Mouse (Mus musculus): ENCODE data around the gene Galnt18.

Gene Galnt18

DNA sequence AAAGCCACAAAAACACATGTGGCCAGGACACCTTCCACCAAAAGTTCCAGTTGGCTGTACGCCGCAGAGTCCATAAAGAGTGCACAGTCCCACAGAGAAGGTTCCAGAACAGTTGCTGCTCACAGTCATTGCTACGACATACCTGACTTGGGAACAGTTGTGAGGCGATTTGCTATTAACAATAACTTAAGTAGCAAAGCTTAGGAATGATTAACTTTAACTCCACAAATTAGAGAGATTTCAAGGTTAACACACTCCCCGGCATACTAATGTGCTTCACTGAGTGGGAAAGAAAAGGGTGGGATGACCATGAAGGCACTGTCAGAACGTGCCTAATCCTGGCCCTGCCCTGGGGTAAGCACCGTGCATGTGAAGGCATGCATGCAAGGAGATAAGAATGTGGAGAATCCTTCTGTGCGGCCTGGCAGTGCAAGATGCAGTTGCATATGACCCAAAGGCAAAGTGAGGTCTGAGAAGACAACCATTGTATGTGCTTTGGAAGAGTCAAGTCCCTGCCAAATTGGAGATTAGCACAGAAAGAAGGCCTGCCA, 8.5 kb downstream of the Galnt18 start:
- no peak for DNase-seq (ENCODE audit: low spot score in 2 of 2)

- no peak for DNase-seq (ENCODE audit: low spot score in 2 of 2)
These were observed 9.2 kb downstream of the Galnt18 start for GRCm38 (mm10) chr7:111770585-111770984.

GRCm38 (mm10) chr7:111766145-111766767, 13.5 kb downstream of the Galnt18 start:
- DNase-seq (ENCODE audit: low spot score in 2 of 2), result no peak

DNA sequence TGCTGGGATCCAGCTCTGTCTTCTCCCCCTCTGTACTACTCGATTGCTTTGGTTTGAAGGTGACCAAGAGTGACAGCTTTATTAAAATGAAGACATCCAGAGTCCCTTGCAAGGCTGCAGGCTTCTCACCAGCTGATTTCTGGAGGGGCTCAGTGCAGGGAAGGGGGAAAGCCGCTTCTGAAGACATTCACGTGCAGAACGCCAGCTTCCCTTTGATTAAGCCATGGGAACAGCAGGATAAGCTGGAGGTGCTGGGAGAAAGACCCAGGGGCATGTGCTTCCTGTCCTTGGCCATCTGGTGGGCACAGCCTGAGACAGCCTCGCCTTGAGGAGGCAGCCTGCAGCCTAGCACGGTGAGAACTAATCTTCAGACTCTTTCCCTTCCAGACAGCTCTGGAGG, 17.0 kb downstream of the Galnt18 start:
- no peak for DNase-seq (ENCODE audit: low spot score in 2 of 2)

DNA sequence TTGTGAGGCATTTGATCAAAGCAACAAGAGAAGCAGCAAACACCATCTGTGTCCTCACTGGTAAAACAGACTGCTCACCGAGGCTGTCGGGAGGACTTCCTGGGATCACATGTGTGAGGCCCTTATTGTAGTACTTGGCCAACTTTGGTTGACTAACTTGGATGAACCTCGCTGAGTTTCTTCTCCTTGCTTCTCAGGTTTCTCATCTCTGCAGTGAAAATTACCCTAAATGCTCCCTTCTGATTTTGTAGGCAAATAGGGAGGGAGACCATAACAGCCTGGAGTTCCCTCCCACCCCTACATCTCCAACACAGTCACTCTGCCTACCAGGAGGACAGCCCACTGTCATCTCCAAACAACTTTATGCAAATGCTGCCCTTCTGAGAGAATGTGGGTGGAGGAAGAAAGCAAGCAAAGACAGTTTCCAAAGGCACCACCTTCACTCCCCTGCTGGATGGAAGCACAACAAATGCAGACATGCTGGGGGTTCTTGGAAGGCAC, 31.2 kb downstream of the Galnt18 start:
- DNase-seq (ENCODE audit: low spot score in 2 of 2), result no peak

DNA sequence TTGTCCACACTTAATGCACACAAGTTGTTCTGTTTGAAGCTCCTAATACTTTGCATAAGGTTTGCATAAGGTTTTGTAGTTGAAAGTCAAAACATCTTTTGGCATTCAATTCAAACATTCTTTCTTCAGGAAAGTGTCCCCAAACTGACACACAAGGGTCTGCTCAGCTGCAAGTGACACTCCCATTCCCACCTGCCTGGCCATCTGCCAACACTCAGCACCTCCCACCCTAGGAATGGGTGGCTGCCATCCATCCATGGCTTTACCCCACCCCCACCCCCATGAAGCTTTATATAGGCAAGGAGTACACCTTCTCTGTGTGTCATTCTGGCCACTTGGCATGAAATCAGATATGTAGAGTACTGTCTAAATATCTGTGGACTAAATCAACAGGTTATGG, 35.0 kb downstream of the Galnt18 start:
- DNase-seq (ENCODE audit: low spot score in 2 of 2), result no peak

DNA sequence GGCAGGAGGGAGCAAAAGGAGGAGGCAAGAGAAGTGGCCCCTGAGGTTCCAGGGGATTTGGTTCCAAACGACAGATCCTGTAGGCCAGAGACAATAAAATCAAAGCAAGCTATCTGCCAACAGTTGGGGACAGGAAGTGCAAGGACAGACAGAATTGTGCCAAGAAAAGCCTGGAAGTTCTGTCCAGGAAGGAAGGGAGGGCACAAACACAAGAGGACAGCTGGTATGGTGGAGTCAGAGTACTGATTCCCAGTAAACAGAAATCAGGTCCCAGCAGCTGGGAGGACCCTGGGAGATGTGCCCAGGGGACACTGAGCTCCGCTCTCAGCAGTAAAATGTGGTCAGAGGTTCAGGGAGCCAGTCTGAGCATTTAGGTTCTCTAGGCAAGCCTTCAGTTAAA, 38.2 kb downstream of the Galnt18 start:
- no peak for DNase-seq (ENCODE audit: low spot score in 2 of 2)

- no peak for DNase-seq (ENCODE audit: low spot score in 2 of 2)
These were observed 39.7 kb downstream of the Galnt18 start for GRCm38 (mm10) chr7:111740091-111740490.

DNA sequence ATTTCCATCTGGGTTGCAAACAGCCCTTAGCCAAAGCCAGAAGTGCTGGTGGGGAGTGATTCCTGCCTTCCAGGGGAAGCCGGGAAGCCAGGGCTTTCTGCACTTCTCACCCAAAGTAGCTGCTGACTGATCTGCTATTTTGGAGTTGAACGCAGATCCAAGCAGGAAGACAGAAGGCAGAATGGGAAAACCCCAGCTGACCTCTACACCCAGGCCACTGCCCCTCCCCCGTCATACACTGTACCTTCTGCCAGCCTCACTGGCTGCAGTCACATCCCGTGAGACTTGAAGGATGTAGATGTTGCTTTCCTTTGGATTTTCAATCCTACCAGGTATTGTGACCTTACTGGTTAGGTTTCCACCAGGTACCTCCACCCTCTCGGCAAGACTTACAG, 40.4 kb downstream of the Galnt18 start:
- DNase-seq (ENCODE audit: low spot score in 2 of 2), result no peak

DNA sequence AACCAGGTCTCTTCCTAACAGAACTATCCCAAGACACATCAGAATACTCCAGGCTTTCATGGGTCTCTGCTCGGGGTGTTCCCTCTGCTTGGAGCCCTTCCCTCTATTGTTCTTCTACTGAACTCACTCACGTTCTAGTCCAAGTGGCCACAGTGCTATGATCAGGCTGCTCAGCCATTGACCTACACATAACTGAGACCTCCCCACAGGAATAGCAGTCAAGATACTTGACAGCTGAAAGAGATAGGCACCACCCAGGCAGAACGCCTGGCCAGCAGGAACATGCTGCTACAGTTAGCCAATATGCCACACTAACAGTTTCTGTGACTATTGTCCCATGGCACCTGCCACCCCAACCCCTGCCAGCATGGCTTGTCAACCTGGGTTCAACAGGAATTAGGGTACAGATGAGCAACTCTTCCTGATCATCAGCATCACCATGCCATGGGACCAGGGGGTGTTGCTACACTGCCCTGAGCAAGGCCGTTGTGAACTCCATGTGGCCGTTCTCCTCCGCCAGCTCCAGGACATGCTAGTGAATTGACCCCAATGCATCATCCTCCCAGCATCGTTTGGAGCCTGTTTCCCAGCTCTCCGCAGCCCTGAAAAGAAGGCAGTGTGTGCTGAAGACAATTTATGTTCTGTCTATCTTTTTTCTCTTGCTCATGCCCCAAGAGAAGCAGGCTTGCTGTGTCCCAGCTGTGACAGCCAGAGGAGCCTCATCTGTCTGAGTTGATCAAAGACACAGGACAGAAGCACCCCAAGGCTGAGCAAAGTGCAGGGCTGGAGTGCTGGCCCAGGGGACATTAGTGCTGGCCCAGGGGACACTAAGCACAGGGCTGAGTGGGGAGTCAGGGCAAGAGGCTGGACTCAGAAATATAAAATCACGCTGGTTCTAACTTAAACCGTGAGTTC, 41.1 kb downstream of the Galnt18 start:
- no peak for DNase-seq (ENCODE audit: low spot score in 2 of 2)

- no peak for DNase-seq (ENCODE audit: low spot score in 2 of 2)
These were observed 42.4 kb downstream of the Galnt18 start for GRCm38 (mm10) chr7:111737426-111737825.

DNA sequence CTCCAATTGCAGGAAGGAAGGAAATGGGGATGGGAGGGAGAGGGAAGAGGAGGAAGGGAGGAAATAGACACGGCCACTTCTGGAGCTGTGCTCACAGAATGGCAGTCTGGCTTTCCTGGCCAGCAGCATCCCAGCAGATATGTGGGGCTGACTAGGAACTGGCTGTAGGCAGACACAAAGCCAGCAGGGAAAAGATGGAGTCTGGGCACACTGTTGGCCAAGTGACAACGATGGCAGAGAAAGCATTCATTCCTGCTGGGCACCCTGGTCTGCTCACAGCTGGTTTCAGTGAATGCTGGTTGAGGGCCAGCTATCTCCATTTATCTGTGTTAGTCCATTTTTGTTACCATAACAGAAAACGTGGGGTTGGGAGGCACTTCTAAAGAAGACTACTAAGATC, 43.4 kb downstream of the Galnt18 start:
- no peak for DNase-seq (ENCODE audit: low spot score in 2 of 2)

GRCm38 (mm10) chr7:111730346-111731269, 49.2 kb downstream of the Galnt18 start:
- DNase-seq (ENCODE audit: low spot score in 2 of 2), result no peak

DNA sequence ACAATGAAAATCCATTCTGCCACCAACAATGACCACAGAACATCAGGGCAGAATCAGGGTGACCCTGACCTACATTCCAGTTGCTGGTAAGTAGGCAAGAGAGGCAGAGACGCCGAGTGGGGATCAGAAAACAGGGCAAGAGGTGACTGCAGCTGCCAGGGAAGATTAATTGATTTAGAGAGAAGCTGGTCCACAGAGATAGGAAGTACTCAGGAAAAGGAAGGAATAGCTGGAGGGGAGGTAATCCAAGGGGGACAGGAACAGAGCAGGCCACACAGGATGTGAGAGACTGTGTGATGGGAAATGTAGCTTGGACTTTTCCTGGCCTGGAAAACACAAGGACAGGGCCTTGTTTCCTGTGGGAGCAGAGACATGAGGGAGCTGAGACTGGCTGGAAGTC, 52.8 kb downstream of the Galnt18 start:
- DNase-seq (ENCODE audit: low spot score in 2 of 2), result no peak

DNA sequence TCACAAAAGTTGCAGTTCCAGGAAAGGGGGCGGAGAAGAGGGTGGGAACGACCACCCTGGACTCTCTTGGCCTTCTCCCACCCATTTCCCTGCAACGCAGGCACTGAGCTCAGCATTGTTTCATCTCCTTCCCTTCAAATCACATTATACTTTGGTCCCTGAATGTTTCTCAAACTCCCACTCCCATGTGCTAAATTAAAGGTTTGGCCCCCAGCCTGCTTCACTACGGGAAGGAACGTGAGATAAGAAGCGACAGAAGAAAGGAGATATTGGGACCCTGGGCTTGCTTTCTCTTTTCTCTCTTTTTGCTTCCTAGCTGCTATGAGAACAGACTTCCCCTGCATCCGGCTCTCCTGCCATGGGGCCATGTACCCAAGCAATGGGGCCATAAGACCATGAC, 55.0 kb downstream of the Galnt18 start:
- DNase-seq (ENCODE audit: low spot score in 2 of 2), result no peak

- DNase-seq (ENCODE audit: low spot score in 2 of 2), result no peak
These were observed 55.8 kb downstream of the Galnt18 start for GRCm38 (mm10) chr7:111724004-111724403.

GRCm38 (mm10) chr7:111721308-111721698, 58.5 kb downstream of the Galnt18 start:
- DNase-seq (ENCODE audit: low spot score in 2 of 2), result no peak

DNA sequence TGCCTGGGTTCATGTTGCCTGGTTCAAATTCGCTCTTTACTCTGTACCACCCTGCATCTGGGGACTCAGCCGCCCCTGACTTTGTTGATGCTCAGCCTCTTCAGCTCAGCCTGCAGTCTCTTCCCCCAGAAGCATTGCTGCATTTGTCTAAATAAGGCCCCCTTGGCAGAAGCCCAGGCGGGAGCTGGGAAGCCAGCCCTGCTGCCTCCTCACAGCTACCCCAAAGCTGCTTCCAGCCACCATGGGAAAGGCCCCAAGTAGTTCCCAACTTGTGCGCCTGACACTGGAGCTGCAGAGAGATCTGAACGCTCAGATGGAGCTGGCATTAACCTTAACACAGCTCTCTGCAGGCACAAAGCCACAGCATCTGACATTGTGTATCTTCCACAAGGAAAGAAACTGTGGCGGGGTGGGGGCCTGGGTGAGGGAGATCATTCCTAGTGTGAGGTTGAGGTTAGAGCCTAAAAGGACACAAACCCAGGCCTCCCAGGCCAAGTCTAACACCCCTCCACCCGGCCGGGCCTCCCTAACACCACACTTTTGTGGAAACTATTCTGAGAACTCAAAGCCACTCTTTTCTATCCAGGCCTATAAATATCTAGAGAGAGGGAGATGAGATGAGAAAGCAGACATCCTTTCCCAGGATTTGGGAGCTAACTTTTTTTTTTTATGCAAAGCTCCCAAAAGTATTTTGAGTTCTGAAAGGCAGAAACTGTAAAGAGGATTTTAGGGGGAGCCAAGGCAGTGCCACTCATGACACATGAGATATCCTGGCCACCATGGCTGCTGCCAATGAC, 59.1 kb downstream of the Galnt18 start:
- DNase-seq (ENCODE audit: low spot score in 2 of 2), result no peak

DNA sequence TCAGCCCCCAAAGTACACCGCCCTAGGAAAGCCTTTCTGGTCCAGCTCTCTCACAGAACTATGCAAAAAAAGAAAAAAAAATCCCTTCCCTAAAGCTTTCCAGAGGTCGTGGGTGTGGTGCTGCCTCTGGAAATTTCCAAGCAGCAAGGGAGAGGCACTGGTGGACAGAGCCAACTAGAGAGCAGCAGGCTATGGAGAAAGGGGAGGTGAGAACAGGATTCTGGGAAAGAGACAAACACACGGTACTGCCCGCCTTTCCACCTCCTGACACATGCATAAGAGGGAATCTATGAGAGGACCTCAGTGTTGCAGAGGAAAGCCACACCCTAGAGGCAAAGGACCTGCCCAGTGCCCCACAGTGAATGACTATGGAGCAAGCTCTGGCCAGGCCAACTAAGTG, 60.9 kb downstream of the Galnt18 start:
- DNase-seq (ENCODE audit: low spot score in 2 of 2), result no peak

DNA sequence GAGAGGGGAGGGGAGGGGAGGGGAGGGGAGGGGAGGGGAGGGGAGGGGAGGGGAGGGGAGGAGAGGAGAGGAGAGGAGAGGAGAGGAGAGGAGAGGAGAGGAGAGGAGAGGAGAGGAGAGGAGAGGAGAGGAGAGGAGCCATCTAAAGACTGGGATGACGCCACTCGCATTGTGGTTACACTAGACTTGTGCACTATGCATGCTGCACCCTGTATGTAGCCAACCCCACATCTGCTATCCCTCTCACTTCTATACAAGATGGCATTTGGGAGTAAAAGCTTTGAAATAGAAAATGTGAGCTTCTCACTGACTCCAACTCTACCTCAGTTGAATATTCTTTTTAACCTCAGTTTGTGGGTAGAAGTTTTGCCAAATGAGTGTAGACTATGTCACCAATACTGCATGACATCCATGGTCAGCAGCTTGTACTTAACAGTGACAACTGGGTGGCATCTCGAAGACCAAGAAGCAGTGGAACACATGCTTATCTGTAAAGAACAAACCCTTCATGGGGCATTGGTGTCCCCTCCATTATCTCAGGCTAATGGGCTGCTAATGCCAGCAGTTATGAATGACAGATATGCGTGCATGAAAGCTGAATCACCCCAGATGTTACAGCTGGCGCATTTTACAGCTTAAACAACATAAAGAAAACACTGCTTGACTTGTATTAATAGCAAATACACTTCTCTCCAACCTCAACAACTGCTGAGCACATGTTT, 65.0 kb downstream of the Galnt18 start:
- no peak for DNase-seq (ENCODE audit: low spot score in 2 of 2)

All from thymus, postnatal 10 days (tissue).